Mouse (Mus musculus): ENCODE data around the gene Gpr180.

The Gpr180 gene

GRCm38 (mm10) chr14:118207347-118207746 is 70.4 kb downstream of the Gpr180 start:
- DNase-seq (ENCODE audit: low read depth, low spot score): no peak

GRCm38 (mm10) chr14:118209642-118210041 is 72.7 kb downstream of the Gpr180 start:
- no peak for DNase-seq (ENCODE audit: low read depth, low spot score)

GRCm38 (mm10) chr14:118212188-118212804 is 75.3 kb downstream of the Gpr180 start:
- DNase-seq (ENCODE audit: low read depth, low spot score): no peak

Data from CD4-positive, CD25-positive, alpha-beta regulatory T cell, adult 2 months (primary cell).